Mouse (Mus musculus) kidney, adult 11 months (tissue): ENCODE results near the gene Zfp961.
"Not testable (repeated sequence)": the region's sequence is repeated elsewhere in the genome, so short reads cannot be mapped to it uniquely, and the experiment has no call there.

Source experiments
- DNase-seq: peaks from one replicate; pipeline ENCODE4 v3.0.0; 2022

Zfp961 gene

GRCm38 (mm10) chr8:71964051-71964450 lies 13.2 kb downstream of the Zfp961 start:
- DNase-seq: no peak

- DNase-seq: no peak
These were observed 14.3 kb downstream of the Zfp961 start for GRCm38 (mm10) chr8:71965166-71965565.

- no peak for DNase-seq
These were observed 15.6 kb downstream of the Zfp961 start for GRCm38 (mm10) chr8:71966411-71966810.

DNA sequence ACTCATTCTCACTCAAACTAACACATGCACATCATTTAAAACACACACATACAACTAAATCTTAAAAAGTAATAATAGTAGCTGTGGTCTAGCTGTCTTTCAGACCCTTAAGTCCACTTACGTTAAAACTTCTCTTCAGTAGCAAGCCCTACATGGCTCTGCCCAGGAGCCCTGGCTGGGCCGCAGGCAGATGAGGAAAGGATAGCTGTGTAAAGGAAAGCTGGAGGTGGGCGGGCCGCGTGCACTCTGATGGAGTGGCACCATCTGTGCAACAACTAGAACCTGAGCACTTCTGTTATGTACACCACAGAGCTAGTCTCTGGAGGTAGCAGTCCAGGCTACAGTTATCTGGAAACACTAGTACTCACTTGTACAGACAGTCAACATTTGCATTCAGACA lies 16.4 kb downstream of the Zfp961 start:
- no peak for DNase-seq

DNA sequence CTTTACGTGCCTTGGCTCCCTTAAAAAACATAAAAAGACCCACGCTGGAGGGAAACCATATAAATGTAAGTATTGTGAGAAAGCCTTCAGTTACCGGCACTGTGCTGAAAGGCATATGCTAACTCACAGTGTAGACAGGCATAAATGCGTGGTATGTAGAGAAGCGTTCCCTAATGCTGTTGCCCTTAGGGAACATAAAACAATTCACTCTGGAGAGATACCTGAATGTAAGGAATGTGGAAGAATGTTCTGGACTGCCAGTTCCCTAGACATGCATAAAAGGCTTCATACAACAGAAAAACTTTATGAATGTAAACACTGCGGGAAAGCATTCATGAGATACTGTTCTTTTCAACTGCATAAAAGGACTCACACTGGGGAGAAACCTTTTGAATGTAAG lies 17.3 kb downstream of the Zfp961 start:
- no peak for DNase-seq

DNA sequence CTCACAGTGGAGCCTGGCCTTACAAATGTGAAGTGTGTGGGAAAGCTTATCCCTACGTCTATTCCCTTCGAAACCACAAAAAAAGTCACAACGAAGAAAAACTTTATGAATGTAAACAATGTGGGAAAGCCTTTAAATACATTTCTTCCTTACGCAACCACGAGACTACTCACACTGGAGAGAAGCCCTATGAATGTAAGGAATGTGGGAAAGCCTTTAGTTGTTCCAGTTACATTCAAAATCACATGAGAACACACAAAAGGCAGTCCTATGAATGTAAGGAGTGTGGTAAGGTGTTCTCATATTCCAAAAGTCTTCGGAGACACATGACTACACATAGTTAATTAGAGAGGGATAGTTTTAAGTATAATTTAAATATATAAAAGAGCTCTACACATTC lies 17.8 kb downstream of the Zfp961 start:
- no peak for DNase-seq

DNA sequence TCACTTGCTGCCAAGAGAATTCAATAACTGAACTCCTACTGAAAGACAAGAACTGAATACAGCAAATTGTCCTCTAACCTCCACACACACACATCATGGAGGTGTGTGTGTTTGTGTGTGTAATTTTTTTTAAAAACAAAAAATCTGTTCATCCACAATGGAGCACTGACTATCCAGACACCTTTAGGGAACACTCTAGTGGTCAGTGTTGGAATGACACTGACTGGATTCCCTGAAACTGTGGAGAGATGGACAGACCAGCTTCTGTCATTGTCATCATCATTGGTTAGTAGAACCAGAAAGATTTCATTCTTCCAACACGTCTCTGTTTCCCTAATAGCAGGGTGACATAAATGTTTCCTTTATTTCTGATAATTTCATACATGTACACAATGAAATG lies 21.1 kb downstream of the Zfp961 start:
- DNase-seq: no peak

DNA sequence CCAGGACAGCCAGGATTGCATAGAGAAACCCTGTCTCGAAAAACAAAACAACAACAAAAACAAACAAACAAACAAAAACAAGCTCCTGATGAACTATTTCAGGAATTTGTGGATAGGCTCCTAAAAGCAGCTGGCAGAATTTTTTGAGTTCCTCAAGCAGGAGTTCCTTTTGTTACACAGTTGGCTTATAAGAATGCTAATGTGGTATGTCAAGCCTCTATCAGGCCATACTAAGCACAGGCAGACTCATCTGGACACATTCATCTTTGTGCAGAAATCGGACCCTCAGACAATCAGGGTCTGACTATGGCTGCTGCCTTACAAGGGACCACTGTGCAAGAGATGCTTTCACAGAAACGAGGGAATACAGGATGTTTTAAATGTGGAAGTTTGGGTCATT lies 23.4 kb downstream of the Zfp961 start:
- DNase-seq: no peak

GRCm38 (mm10) chr8:71981032-71981431 lies 30.2 kb downstream of the Zfp961 start:
- no peak for DNase-seq

GRCm38 (mm10) chr8:71981456-71981855 lies 30.6 kb downstream of the Zfp961 start:
- DNase-seq: no peak

DNA sequence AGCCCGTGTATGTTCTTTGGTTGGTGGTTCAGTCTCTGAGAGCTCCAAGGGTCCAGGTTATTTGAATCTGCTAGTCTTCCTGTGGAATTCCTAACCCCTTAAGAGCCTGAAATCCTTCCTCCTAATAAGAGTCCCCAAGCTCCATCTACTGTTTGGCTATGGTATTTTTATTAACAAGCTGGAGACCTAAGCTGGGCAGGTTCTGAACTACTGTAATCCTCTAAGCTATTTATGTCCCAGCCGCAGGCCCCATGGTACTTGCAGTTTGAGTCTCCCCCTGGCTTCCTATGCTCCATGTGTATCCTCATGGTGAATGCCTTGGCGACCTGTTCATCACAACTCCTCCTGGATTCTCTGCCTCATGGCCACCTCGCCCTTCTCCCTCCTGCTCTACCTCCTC lies 33.8 kb downstream of the Zfp961 start:
- DNase-seq: no peak

DNA sequence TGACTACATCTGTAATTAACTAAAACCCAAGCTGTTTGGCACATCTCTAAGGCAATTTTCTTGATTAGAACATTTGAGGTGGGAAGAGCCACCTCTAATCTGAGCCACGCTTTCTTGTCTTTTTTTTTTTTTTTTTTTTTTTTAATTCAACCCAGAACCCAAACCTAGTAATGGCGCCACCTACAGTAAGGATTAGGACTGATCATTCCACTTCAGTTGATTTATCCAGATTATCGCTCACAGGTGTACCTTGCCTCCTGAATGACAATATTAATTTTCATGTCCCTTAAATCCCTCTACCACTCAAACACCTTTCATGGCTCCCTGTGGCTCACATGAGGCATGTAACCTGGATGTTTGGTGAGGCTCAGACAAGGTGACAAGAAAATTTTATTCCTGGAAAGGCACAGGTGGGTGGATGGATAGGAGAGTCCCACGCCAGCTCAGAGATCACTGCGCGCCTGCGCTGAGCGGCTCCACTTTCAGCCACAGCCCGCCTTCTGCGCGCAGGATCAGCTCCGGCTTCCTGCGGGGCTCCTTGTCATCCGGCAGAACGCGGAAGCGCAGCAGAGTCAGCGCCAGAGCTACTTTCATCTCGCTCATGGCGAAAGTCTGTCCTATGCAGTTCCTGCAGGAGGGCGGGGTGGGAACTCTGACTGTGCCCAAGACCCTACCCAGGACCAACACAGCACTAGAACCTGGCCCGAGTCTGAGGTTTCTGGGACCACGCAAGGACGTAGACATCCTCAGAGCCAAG lies 37.5 kb downstream of the Zfp961 start:
- peak; percentile 31 for DNase-seq

GRCm38 (mm10) chr8:71988867-71989599 lies 38.2 kb downstream of the Zfp961 start:
- DNase-seq: no peak

DNA sequence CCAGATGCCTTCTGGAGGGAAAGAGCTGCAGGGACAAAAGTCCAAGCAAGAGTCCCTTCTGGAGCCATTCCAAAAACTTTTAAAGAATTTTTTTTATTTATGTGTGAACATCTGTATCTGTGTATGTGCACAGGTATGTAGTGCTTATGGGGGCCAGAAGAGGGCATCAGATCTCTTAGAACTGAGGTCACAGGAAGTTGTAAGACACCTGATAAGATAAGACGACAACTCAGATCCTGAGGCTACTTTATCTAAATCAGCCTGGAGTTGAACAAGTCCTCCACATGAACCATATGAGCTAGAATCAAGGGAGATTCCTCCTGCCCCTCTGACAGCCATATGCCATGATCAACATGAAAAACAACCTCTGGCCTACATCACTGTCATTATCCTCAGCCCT lies 48.6 kb downstream of the Zfp961 start:
- DNase-seq: no peak

DNA sequence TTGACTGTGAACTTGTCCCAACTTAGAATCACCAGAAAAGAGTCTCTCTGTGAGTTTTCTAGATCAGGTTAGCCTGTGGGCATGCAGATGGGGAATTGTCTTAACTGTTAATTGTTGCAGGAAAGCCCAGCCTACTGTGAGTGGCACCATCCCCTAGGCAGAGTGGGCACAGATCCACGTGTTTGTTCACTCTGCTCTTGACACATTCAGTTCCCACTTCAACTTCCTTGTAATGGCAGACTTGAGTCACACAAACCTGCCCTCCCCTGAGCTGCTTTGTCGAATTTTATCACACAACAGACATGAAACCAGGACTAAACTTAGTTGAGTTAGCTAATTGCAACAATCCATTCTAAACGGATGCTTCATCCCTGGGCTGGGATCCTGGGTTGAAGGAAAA lies 49.4 kb downstream of the Zfp961 start:
- DNase-seq: no peak

DNA sequence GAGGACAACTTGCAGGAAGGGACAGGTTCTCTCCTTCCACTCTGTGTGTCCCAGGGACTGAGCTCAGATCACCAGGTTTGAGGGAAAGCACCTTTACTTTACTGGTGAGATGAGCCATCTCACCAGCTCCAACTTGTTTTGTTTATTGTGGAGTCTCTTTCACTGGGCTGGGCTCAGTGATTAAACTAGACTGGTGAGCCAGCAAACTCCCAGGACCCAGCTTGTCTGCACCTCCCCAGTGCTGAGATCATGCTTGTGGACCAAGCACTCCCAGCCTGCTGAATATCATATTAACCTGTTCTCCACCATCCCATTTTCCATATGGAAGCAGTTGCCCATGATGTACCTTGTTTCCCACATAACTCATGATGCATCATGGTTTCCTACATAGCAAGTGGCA lies 52.1 kb downstream of the Zfp961 start:
- DNase-seq: no peak

- DNase-seq: no peak
These were observed 55.1 kb downstream of the Zfp961 start for GRCm38 (mm10) chr8:72005912-72006311.

DNA sequence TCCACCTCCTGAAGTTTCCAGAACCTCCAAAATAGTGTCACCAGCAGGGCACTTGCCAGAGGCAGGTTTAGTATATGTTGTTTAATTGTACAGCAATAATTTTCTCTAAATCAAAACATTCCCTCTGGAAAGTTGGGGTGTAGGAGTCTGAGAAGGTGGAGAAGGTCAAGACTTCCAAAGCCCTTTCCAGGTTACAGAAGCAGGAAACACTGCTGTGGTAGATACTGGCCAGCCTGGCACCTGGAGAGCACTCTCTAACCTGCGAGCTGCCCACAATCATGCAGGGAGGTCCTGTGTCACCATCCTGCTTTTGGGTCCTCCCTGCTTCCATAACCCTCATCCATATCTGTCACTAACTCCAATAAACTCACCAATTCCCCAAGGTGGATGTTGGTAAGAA lies 55.9 kb downstream of the Zfp961 start:
- DNase-seq: no peak

GRCm38 (mm10) chr8:72008134-72008641 lies 57.4 kb downstream of the Zfp961 start:
- no peak for DNase-seq

GRCm38 (mm10) chr8:72009473-72009872 lies 58.6 kb downstream of the Zfp961 start, which contains the start of gene Cyp4f18:
TSS of gene Cyp4f18 (minus strand) at chr8:72009626.
- no peak for DNase-seq

DNA sequence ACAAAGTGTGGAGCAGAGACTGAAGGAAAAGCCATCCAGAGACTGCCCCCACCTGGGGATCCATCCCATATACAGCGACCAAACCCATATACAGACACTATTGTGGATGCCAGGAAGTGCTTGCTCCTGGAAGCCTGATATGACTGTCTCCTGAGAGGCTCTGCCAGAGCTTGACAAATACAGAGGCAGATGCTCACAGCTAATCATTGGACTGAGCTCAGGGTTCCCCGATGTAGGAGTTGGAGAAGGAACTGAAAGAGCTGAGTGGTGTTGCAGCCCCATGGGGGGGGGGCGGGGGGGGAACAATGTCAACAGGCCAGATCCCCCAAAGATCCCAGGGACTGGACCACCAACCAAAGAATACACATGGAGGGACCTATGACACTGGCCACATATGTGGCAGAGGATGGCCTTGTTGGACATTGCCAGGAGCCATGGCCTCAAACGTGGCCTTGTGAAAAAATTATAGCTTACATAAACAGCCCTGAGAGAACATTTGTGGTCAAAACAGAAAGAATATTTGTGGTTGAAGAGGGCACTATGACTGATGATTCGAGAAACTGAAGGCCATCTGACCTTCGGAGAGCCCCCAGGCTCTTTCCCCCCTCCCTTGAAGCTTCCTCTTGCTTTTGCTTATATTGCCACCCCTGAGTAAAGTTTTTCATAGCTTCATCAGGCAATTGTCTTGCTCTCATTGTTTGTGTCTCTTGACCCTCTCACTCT lies 62.8 kb downstream of the Zfp961 start:
- not testable (repeated sequence) for DNase-seq

DNA sequence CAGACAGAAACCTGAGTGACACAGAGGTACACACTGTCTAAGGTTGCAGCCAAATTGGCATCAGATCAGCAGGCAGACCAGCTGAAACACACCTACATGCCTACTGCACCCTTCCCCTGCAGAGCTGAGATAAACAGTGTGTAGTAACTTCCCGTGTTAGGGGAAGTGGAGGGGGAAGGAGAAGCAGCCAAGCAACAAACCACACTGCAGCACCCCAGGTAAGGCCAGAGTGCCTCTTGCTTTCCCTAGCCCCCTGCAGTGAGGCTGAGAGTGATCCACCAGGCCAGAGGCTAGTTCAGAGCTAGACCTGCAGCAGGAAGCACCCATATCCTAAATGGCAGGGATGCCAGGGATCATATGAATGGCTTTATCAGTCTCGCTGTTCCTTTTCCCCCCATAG lies 66.5 kb downstream of the Zfp961 start:
- not testable (repeated sequence) for DNase-seq

- DNase-seq: no peak
These were observed 67.3 kb downstream of the Zfp961 start for GRCm38 (mm10) chr8:72018141-72018540.

GRCm38 (mm10) chr8:72019022-72019421 lies 68.2 kb downstream of the Zfp961 start:
- DNase-seq: not testable (repeated sequence)
